Comparison of ENCODE assay signal across 8 mouse cellular contexts in genomic region chr14:52295558-52296264, GRCm38 (mm10). TPM values are rescaled to one million over a fixed set of nuclear protein-coding genes. Genes with fewer than 3 reads are reported as not detected.
DNase-seq lines count a peak whose midpoint lies in the region; ATAC-seq and TF ChIP-seq lines count a peak whose summit lies in the region.

No protein-coding gene starts in this region.

- DNase-seq in heart, adult 11 months = peak; percentile 69
- no peak for DNase-seq in heart, postnatal 25 days (ENCODE audit: low spot score)
- peak; percentile 29 for DNase-seq in CH12.LX (ENCODE audit: extremely low read depth)
- DNase-seq in midbrain, embryonic 14.5 days = peak; percentile 83
- DNase-seq in natural killer cell, adult 2 months (ENCODE audit: low spot score in 2 of 2) = no peak
- no peak for DNase-seq in heart, embryonic 10.5 days (ENCODE audit: low spot score)
- no peak for DNase-seq in gastrocnemius, adult 18-20 months (ENCODE audit: low spot score)

- no peaks in the 10 kb centered on the region for H3K27me3 ChIP-seq in CH12.LX (replicated peaks)
- H3K27me3 ChIP-seq in forebrain, embryonic 15.5 days = no peaks in the 10 kb centered on the region
- no peaks in the 10 kb centered on the region for H3K27me3 ChIP-seq in midbrain, embryonic 14.5 days (ENCODE audit: control insufficient read depth, insufficient read depth, low read length)
- no peaks in the 10 kb centered on the region for H3K27me3 ChIP-seq in heart, embryonic 10.5 days (ENCODE audit: insufficient read depth, poor library complexity, severe bottlenecking)

- H3K27ac ChIP-seq in CH12.LX (ENCODE audit: insufficient read depth, low read depth) = no peak overlapping the region
- no peak overlapping the region for H3K27ac ChIP-seq in forebrain, embryonic 15.5 days (replicated peaks)
- H3K27ac ChIP-seq in midbrain, embryonic 14.5 days (replicated peaks; ENCODE audit: low read depth, low read length) = no peak overlapping the region
- no peak overlapping the region for H3K27ac ChIP-seq in heart, embryonic 10.5 days

- TF ChIP-seq RAD21 in CH12.LX (IDR thresholded peaks at IDR 0.05; ENCODE audit: low read depth, low read length) = peak; percentile 27

- H3K36me3 ChIP-seq in CH12.LX (replicated peaks in 1 of 2; ENCODE audit: control insufficient read depth in 1 of 2, insufficient read depth in 1 of 2, low read length in 1 of 2) = peaks cover 75 to 91% of the 10 kb centered on the region in 2 experiments
- peaks cover 75% of the 10 kb centered on the region for H3K36me3 ChIP-seq in forebrain, embryonic 15.5 days
- H3K36me3 ChIP-seq in midbrain, embryonic 14.5 days (ENCODE audit: control insufficient read depth, insufficient read depth, low read length) = peaks cover 88% of the 10 kb centered on the region
- H3K36me3 ChIP-seq in heart, embryonic 10.5 days = peaks cover 90% of the 10 kb centered on the region

- no peaks in the 10 kb centered on the region for H3K4me1 ChIP-seq in CH12.LX (ENCODE audit: control insufficient read depth in 1 of 2, insufficient read depth in 2 of 2)
- H3K4me1 ChIP-seq in forebrain, embryonic 15.5 days = no peaks in the 10 kb centered on the region
- H3K4me1 ChIP-seq in midbrain, embryonic 14.5 days (ENCODE audit: control insufficient read depth, insufficient read depth, low read length) = no peaks in the 10 kb centered on the region
- H3K4me1 ChIP-seq in heart, embryonic 10.5 days = no peaks in the 10 kb centered on the region

- H3K9me3 ChIP-seq in CH12.LX (replicated peaks; ENCODE audit: low read length) = no peaks in the 10 kb centered on the region
- no peaks in the 10 kb centered on the region for H3K9me3 ChIP-seq in forebrain, embryonic 15.5 days
- H3K9me3 ChIP-seq in midbrain, embryonic 14.5 days (ENCODE audit: control insufficient read depth, low read length) = no peaks in the 10 kb centered on the region
- no peaks in the 10 kb centered on the region for H3K9me3 ChIP-seq in heart, embryonic 10.5 days

- H3K9ac ChIP-seq in CH12.LX (ENCODE audit: insufficient read depth, low read depth) = no peak overlapping the region
- H3K9ac ChIP-seq in forebrain, embryonic 15.5 days (replicated peaks) = no peak overlapping the region
- H3K9ac ChIP-seq in midbrain, embryonic 14.5 days (replicated peaks; ENCODE audit: low read length) = no peak overlapping the region

- no peak overlapping the region for H3K4me3 ChIP-seq in CH12.LX (replicated peaks in 1 of 3; ENCODE audit: low read depth in 2 of 3, low read length in 2 of 3, poor library complexity in 1 of 3)
- no peak overlapping the region for H3K4me3 ChIP-seq in forebrain, embryonic 15.5 days
- H3K4me3 ChIP-seq in midbrain, embryonic 14.5 days (replicated peaks; ENCODE audit: low read depth, low read length) = no peak overlapping the region
- H3K4me3 ChIP-seq in heart, embryonic 10.5 days = no peak overlapping the region

- peak; percentile 23 to 67; a peak in 3 of 4 replicates for TF ChIP-seq CTCF in CH12.LX (conservative IDR thresholded peaks at IDR 0.05 in 1 of 2, IDR thresholded peaks at IDR 0.05 in 1 of 2; ENCODE audit: low read depth in 2 of 2, low read length in 2 of 2)

- ATAC-seq in forebrain, embryonic 15.5 days (replicated peaks) = peak; percentile 63
- ATAC-seq in midbrain, embryonic 14.5 days (ENCODE audit: low FRiP score, low TSS enrichment) = peak; percentile 31; the same call in 1 of the 2 replicates

- TF ChIP-seq EP300 in CH12.LX (IDR thresholded peaks at IDR 0.05; ENCODE audit: low read length) = no peak

- intact Hi-C loops in heart, postnatal 25 days (cut with DNase I) = loop anchor here (1.0 to 2.0 kb wide), 2 partner anchors 21 to 43 kb away; no protein-coding TSS in a partner anchor

- 0 out of 2 replicates have a peak, but pooled peaks have one; percentile 12 for TF ChIP-seq POLR2A in CH12.LX (IDR thresholded peaks at IDR 0.05; ENCODE audit: low read depth, low read length)

- no peaks in the 10 kb centered on the region for H3K79me2 ChIP-seq in CH12.LX (replicated peaks; ENCODE audit: control insufficient read depth, extremely low read depth, insufficient read depth, poor library complexity, severe bottlenecking)

- 64% methylated on average over 6 of the region's 6 CpGs for WGBS in forebrain, embryonic 15.5 days
- 64% methylated on average over 6 of the region's 6 CpGs for WGBS in midbrain, embryonic 14.5 days
- WGBS in heart, embryonic 10.5 days = 78% methylated on average over 6 of the region's 6 CpGs

- H3K4me2 ChIP-seq in CH12.LX (ENCODE audit: insufficient read depth, low read depth, poor library complexity, severe bottlenecking) = no peak overlapping the region
- no peak overlapping the region for H3K4me2 ChIP-seq in forebrain, embryonic 15.5 days (replicated peaks)
- H3K4me2 ChIP-seq in midbrain, embryonic 14.5 days (ENCODE audit: low read length) = no peak overlapping the region

- in situ Hi-C loops in CH12.LX (cut with MboI; ENCODE audit: low pct_ligation_motif_present, low pct_unique_long_range_greater_than_20kb, low sequenced_read_pairs) = loop anchor here (5.0 kb wide), 1 partner anchor 42 kb away; no protein-coding TSS in a partner anchor

- dilution Hi-C loops in CH12.LX (cut with MboI; ENCODE audit: extremely low pct_ligation_motif_present, extremely low pct_unique_long_range_greater_than_20kb, low sequenced_read_pairs) = no loop called here

TF ChIP-seq in CH12.LX, 34 proteins besides CTCF, POLR2A, EP300 and RAD21:
- TF ChIP-seq SMC3 (IDR thresholded peaks at IDR 0.05; ENCODE audit: low read depth, low read length) (peak; percentile 63), MAFK (IDR thresholded peaks at IDR 0.05; ENCODE audit: insufficient replicate concordance, low read length) (no peak), CHD2 (IDR thresholded peaks at IDR 0.05; ENCODE audit: low read length) (no peak)

RNA-seq across cellular contexts. Expression of gene Mettl3, which starts 9.2 kb away (rescaled TPM):
- total RNA-seq in heart, postnatal 25 days (2021) = 10 to 100 TPM; 14.3 to 17.8 TPM
- 41.6 and 51.5 TPM in 2 replicates for total RNA-seq in CH12.LX (2012; rRNA removed)
- total RNA-seq in CH12.LX (2014; rRNA removed) = 42.7 and 47.0 TPM in 2 replicates
- 47.4 and 49.5 TPM in 2 replicates for polyA plus RNA-seq in CH12.LX (2012; ENCODE audit: insufficient read length, low read depth)
- polyA plus RNA-seq in forebrain, embryonic 15.5 days (2015; fragmentation: Nextera tagmentation; extraction: Ambion mirVana) = 51.4 and 57.1 TPM in 2 replicates
- polyA plus RNA-seq in midbrain, embryonic 14.5 days (2014; fragmentation: Nextera tagmentation; extraction: Ambion mirVana) = 39.8 and 42.8 TPM in 2 replicates
- polyA plus RNA-seq in heart, embryonic 10.5 days (2016; fragmentation: Nextera tagmentation; extraction: Ambion mirVana) = 36.0 and 42.5 TPM in 2 replicates
- total RNA-seq in gastrocnemius, adult 18-20 months (2021) = 10 to 100 TPM; 16.6 to 17.1 TPM

RNA-seq across cellular contexts. Expression of gene Rab2b, which starts 16.4 kb away (rescaled TPM):
- 1 to 10 TPM; 4.2 to 5.2 TPM for total RNA-seq in heart, postnatal 25 days (2021)
- total RNA-seq in CH12.LX (2012; rRNA removed) (3.8 and 4.6 TPM in 2 replicates), CH12.LX (2014; rRNA removed) (7.8 and 10.2 TPM in 2 replicates)
- 5.7 and 6.9 TPM in 2 replicates for polyA plus RNA-seq in CH12.LX (2012; ENCODE audit: insufficient read length, low read depth)
- polyA plus RNA-seq in forebrain, embryonic 15.5 days (2015; fragmentation: Nextera tagmentation; extraction: Ambion mirVana) = 44.4 and 44.8 TPM in 2 replicates
- 60.4 and 65.7 TPM in 2 replicates for polyA plus RNA-seq in midbrain, embryonic 14.5 days (2014; fragmentation: Nextera tagmentation; extraction: Ambion mirVana)
- polyA plus RNA-seq in heart, embryonic 10.5 days (2016; fragmentation: Nextera tagmentation; extraction: Ambion mirVana) = 15.5 and 17.1 TPM in 2 replicates
- 1 to 10 TPM; 2.3 TPM for total RNA-seq in gastrocnemius, adult 18-20 months (2021)

RNA-seq across cellular contexts. Expression of gene Tox4, which starts 16.8 kb away (rescaled TPM):
- total RNA-seq in heart, postnatal 25 days (2021) = 10 to 100 TPM; 33.0 to 37.6 TPM
- total RNA-seq in CH12.LX (2012; rRNA removed) (41.6 and 45.7 TPM in 2 replicates), CH12.LX (2014; rRNA removed) (56.3 and 58.9 TPM in 2 replicates)
- 43.5 and 49.1 TPM in 2 replicates for polyA plus RNA-seq in CH12.LX (2012; ENCODE audit: insufficient read length, low read depth)
- 59.5 and 62.9 TPM in 2 replicates for polyA plus RNA-seq in forebrain, embryonic 15.5 days (2015; fragmentation: Nextera tagmentation; extraction: Ambion mirVana)
- 52.6 and 56.1 TPM in 2 replicates for polyA plus RNA-seq in midbrain, embryonic 14.5 days (2014; fragmentation: Nextera tagmentation; extraction: Ambion mirVana)
- polyA plus RNA-seq in heart, embryonic 10.5 days (2016; fragmentation: Nextera tagmentation; extraction: Ambion mirVana) = 40.2 and 40.4 TPM in 2 replicates
- 10 to 100 TPM; 48.6 to 51.3 TPM for total RNA-seq in gastrocnemius, adult 18-20 months (2021)

RNA-seq across cellular contexts. Expression of gene Sall2, which starts 32.9 kb away (rescaled TPM):
- total RNA-seq in heart, postnatal 25 days (2021) = 1 to 10 TPM; 1.4 to 1.8 TPM
- total RNA-seq in CH12.LX (2012; rRNA removed) (1.3 and 1.5 TPM in 2 replicates), CH12.LX (2014; rRNA removed) (0.16 and 0.19 TPM in 2 replicates)
- 0.40 and 0.60 TPM in 2 replicates for polyA plus RNA-seq in CH12.LX (2012; ENCODE audit: insufficient read length, low read depth)
- polyA plus RNA-seq in forebrain, embryonic 15.5 days (2015; fragmentation: Nextera tagmentation; extraction: Ambion mirVana) = 29.6 and 31.7 TPM in 2 replicates
- 40.1 and 55.6 TPM in 2 replicates for polyA plus RNA-seq in midbrain, embryonic 14.5 days (2014; fragmentation: Nextera tagmentation; extraction: Ambion mirVana)
- polyA plus RNA-seq in heart, embryonic 10.5 days (2016; fragmentation: Nextera tagmentation; extraction: Ambion mirVana) = 12.1 and 17.1 TPM in 2 replicates
- under 1 TPM; 0.39 to 0.57 TPM for total RNA-seq in gastrocnemius, adult 18-20 months (2021)

RNA-seq across cellular contexts. Expression of gene Chd8, which starts 38.1 kb away (rescaled TPM):
- total RNA-seq in heart, postnatal 25 days (2021) = 10 to 100 TPM; 34.6 to 44.8 TPM
- total RNA-seq in CH12.LX (2012; rRNA removed) = 49.2 and 51.9 TPM in 2 replicates
- total RNA-seq in CH12.LX (2014; rRNA removed) = 16.8 and 17.3 TPM in 2 replicates
- 89.2 and 96.8 TPM in 2 replicates for polyA plus RNA-seq in CH12.LX (2012; ENCODE audit: insufficient read length, low read depth)
- polyA plus RNA-seq in forebrain, embryonic 15.5 days (2015; fragmentation: Nextera tagmentation; extraction: Ambion mirVana) = 39.7 and 47.9 TPM in 2 replicates
- 47.5 and 53.4 TPM in 2 replicates for polyA plus RNA-seq in midbrain, embryonic 14.5 days (2014; fragmentation: Nextera tagmentation; extraction: Ambion mirVana)
- 32.6 and 34.0 TPM in 2 replicates for polyA plus RNA-seq in heart, embryonic 10.5 days (2016; fragmentation: Nextera tagmentation; extraction: Ambion mirVana)
- 10 to 100 TPM; 26.9 to 29.6 TPM for total RNA-seq in gastrocnemius, adult 18-20 months (2021)

Comparison
In these comparisons a context has a peak if more than half of its experiments do, and no peak if none do; other contexts are left out.
1. DNase-seq: peak in heart, adult 11 months (single experiment), CH12.LX (single experiment) and midbrain, embryonic 14.5 days (single experiment); none in heart, postnatal 25 days (single experiment), natural killer cell, adult 2 months (0 of 2), heart, embryonic 10.5 days (single experiment) and gastrocnemius, adult 18-20 months (single experiment).